Mouse (Mus musculus) erythroblast, embryonic 14.5 days (primary cell): ENCODE measurements around the gene Clpx. TPM values are rescaled to one million over a fixed set of nuclear protein-coding genes. Genes with fewer than 3 reads are reported as not detected.

ENCODE experiments used
- H3K27me3 ChIP-seq: 2 replicates; pipeline ENCODE4 v1.6.1; 2012; ENCODE audit warnings: inconsistent platforms; ENCODE audit not compliant: control insufficient read depth
- H3K36me3 ChIP-seq: 2 replicates; pipeline ENCODE4 v1.6.1; 2012; ENCODE audit warnings: mild to moderate bottlenecking, inconsistent platforms; ENCODE audit not compliant: control insufficient read depth
- H3K4me1 ChIP-seq: 2 replicates; pipeline ENCODE4 v1.6.1; 2012; ENCODE audit warnings: inconsistent platforms; ENCODE audit not compliant: control insufficient read depth
- H3K4me3 ChIP-seq: replicated peaks from 2 replicates; pipeline ENCODE3; 2012; ENCODE audit warnings: moderate library complexity, mild to moderate bottlenecking, inconsistent platforms
- H3K9me3 ChIP-seq: 2 replicates; pipeline ENCODE4 v1.6.1; 2012; ENCODE audit warnings: low read length, inconsistent platforms, mixed read lengths; ENCODE audit not compliant: control insufficient read depth
- GATA1 ChIP-seq: IDR thresholded peaks from 2 replicates; pipeline ENCODE4 v1.6.1; 2012; ENCODE audit warnings: low read length, inconsistent platforms, mixed read lengths
- TAL1 ChIP-seq: IDR thresholded peaks from 3 replicates; pipeline ENCODE4 v1.6.1; 2012; ENCODE audit warnings: low read length, inconsistent platforms, mixed read lengths
- polyA plus RNA-seq: library from polyadenylated mRNA; stranded (reverse); fragments of >175 nt; gene quantifications from 2 replicates; pipeline ENCODE4 v1.2.3, GENCODE M21; 2012

Gene Clpx
- polyA plus RNA-seq, 1 experiment: 1.1 TPM

- no peaks in the 10 kb centered on the region for H3K9me3 ChIP-seq
- H3K27me3 ChIP-seq: no peaks in the 10 kb centered on the region
- H3K4me1 ChIP-seq: peaks cover 12% of the 10 kb centered on the region
- TF ChIP-seq GATA1: no peak
- no peak for TF ChIP-seq TAL1
- peaks cover 91% of the 10 kb centered on the region for H3K36me3 ChIP-seq
- H3K4me3 ChIP-seq: no peak overlapping the region
These were observed 8.4 kb downstream of the Clpx start for GRCm38 (mm10) chr9:65302327-65302983.

- TF ChIP-seq TAL1: no peak
- TF ChIP-seq GATA1: no peak
- no peak overlapping the region for H3K4me3 ChIP-seq
- peaks cover 92% of the 10 kb centered on the region for H3K36me3 ChIP-seq
- no peaks in the 10 kb centered on the region for H3K9me3 ChIP-seq
- H3K27me3 ChIP-seq: no peaks in the 10 kb centered on the region
- peaks cover 11% of the 10 kb centered on the region for H3K4me1 ChIP-seq
These were observed 9.5 kb downstream of the Clpx start for GRCm38 (mm10) chr9:65303586-65303985.

GRCm38 (mm10) chr9:65304300-65304699 lies 10.2 kb downstream of the Clpx start:
- H3K4me1 ChIP-seq: peaks cover 11% of the 10 kb centered on the region
- H3K36me3 ChIP-seq: peaks cover 93% of the 10 kb centered on the region
- TF ChIP-seq TAL1 (no peak), GATA1 (no peak)
- H3K27me3 ChIP-seq: no peaks in the 10 kb centered on the region
- no peak overlapping the region for H3K4me3 ChIP-seq
- H3K9me3 ChIP-seq: no peaks in the 10 kb centered on the region

- no peak overlapping the region for H3K4me3 ChIP-seq
- peaks cover 88% of the 10 kb centered on the region for H3K36me3 ChIP-seq
- H3K9me3 ChIP-seq: no peaks in the 10 kb centered on the region
- TF ChIP-seq GATA1 (no peak), TAL1 (no peak)
- H3K27me3 ChIP-seq: no peaks in the 10 kb centered on the region
- peaks cover 11% of the 10 kb centered on the region for H3K4me1 ChIP-seq
These were observed 12.6 kb downstream of the Clpx start for GRCm38 (mm10) chr9:65306672-65307071.

GRCm38 (mm10) chr9:65308011-65308410 lies 14.0 kb downstream of the Clpx start:
- H3K36me3 ChIP-seq: peaks cover 88% of the 10 kb centered on the region
- H3K27me3 ChIP-seq: no peaks in the 10 kb centered on the region
- H3K4me3 ChIP-seq: no peak overlapping the region
- TF ChIP-seq TAL1 (no peak), GATA1 (no peak)
- H3K9me3 ChIP-seq: no peaks in the 10 kb centered on the region
- H3K4me1 ChIP-seq: no peaks in the 10 kb centered on the region

- Histone ChIP-seq H3K9me3 (no peaks in the 10 kb centered on the region), H3K4me1 (no peaks in the 10 kb centered on the region), H3K36me3 (peaks cover 86% of the 10 kb centered on the region), H3K27me3 (no peaks in the 10 kb centered on the region), H3K4me3 (no peak overlapping the region)
- no peak for TF ChIP-seq TAL1
- TF ChIP-seq GATA1: no peak
These were observed 18.8 kb downstream of the Clpx start for GRCm38 (mm10) chr9:65312669-65313357.

GRCm38 (mm10) chr9:65313846-65314245 lies 19.8 kb downstream of the Clpx start:
- Histone ChIP-seq H3K27me3 (no peaks in the 10 kb centered on the region), H3K4me3 (no peak overlapping the region), H3K9me3 (no peaks in the 10 kb centered on the region), H3K36me3 (peaks cover 87% of the 10 kb centered on the region), H3K4me1 (no peaks in the 10 kb centered on the region)
- no peak for TF ChIP-seq GATA1
- no peak for TF ChIP-seq TAL1

DNA sequence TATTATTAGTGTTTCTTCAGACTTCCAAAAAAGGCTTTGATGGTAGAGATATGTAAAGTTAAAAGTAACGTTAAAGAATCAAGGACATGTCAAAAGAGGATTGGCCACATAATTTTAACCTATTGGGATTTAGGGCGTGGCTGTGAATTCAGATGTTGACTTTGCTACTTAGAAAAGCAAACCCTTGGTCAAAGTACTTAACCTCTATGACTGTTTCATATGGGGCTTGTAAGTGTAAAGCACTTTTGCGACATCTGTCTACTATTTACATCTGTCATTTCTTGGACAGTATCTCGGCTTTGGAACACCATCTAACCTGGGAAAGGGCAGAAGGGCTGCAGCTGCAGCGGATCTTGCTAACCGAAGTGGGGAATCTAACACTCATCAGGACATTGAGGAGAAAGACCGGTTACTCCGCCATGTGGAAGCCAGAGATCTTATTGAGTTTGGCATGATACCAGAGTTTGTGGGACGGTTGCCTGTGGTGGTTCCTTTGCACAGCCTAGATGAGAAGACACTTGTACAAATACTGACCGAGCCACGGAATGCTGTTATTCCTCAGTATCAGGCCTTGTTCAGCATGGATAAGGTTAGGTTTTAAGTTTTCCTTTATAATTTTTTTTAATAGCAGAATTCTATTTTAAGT lies 28.3 kb downstream of the Clpx start:
- no peak overlapping the region for H3K4me3 ChIP-seq
- no peaks in the 10 kb centered on the region for H3K27me3 ChIP-seq
- peaks cover 94% of the 10 kb centered on the region for H3K36me3 ChIP-seq
- no peak for TF ChIP-seq GATA1
- TF ChIP-seq TAL1: no peak
- peaks cover 4% of the 10 kb centered on the region for H3K4me1 ChIP-seq
- H3K9me3 ChIP-seq: no peaks in the 10 kb centered on the region

GRCm38 (mm10) chr9:65325971-65326370 lies 31.9 kb downstream of the Clpx start:
- Histone ChIP-seq H3K4me1 (peaks cover 4% of the 10 kb centered on the region), H3K27me3 (no peaks in the 10 kb centered on the region), H3K36me3 (peaks cover 88% of the 10 kb centered on the region), H3K9me3 (no peaks in the 10 kb centered on the region), H3K4me3 (no peak overlapping the region)
- TF ChIP-seq TAL1 (no peak), GATA1 (no peak)
